Mouse (Mus musculus): ENCODE data around the gene Ccdc47. TPM values are rescaled to one million over a fixed set of nuclear protein-coding genes. Genes with fewer than 3 reads are reported as not detected.

The Ccdc47 gene
- polyA plus RNA-seq, 1 experiment from 2014 or later, result 78.3 TPM

- Histone ChIP-seq H3K4me1 (ENCODE audit: control insufficient read depth, insufficient read depth, low read length) (no peaks in the 10 kb centered on the region), H3K36me3 (ENCODE audit: control insufficient read depth, insufficient read depth, low read length) (peaks cover 5% of the 10 kb centered on the region; the same call in 1 of the 2 replicates), H3K27me3 (ENCODE audit: control insufficient read depth, insufficient read depth, low read length) (no peaks in the 10 kb centered on the region), H3K9me3 (ENCODE audit: control insufficient read depth, low read length) (no peaks in the 10 kb centered on the region), H3K9ac (replicated peaks; ENCODE audit: low read depth, low read length) (no peak overlapping the region), H3K4me2 (ENCODE audit: low read depth, low read length) (no peak overlapping the region), H3K4me3 (ENCODE audit: low read depth, low read length) (no peak overlapping the region), H3K27ac (ENCODE audit: low read depth, low read length) (no peak overlapping the region)
- WGBS, result 68% methylated on average over 3 of the region's 3 CpGs
- ATAC-seq (ENCODE audit: low read depth), result no peak
Measured at GRCm38 (mm10) chr11:106175081-106175480, 41.1 kb downstream of the Ccdc47 start.

DNA sequence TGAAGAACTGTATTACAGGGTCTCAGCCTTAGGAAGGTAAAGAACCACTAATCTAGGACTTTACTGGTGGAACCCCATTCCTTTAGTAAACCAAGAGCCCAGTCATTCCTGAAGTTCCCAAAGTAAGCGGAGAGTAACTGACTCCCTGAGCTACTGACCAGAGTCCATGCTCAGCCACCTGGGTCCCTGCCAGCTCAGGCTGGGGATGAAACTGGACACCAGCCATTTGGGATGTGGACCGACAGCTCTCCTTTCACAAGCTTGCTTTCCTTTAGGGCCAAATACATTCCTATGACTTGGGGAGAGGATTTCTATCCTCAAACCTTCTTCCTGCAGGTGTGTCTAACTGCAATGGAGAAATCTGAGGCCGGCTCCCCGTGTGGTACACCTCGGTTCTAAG is 41.8 kb downstream of the Ccdc47 start:
- Histone ChIP-seq H3K4me1 (ENCODE audit: control insufficient read depth, insufficient read depth, low read length) (no peaks in the 10 kb centered on the region), H3K9me3 (ENCODE audit: control insufficient read depth, low read length) (no peaks in the 10 kb centered on the region), H3K36me3 (ENCODE audit: control insufficient read depth, insufficient read depth, low read length) (peaks cover 8% of the 10 kb centered on the region; the same call in 1 of the 2 replicates), H3K4me2 (ENCODE audit: low read depth, low read length) (no peak overlapping the region), H3K9ac (replicated peaks; ENCODE audit: low read depth, low read length) (no peak overlapping the region), H3K27me3 (ENCODE audit: control insufficient read depth, insufficient read depth, low read length) (no peaks in the 10 kb centered on the region), H3K27ac (ENCODE audit: low read depth, low read length) (no peak overlapping the region), H3K4me3 (ENCODE audit: low read depth, low read length) (no peak overlapping the region)
- WGBS, result 83% methylated on average over 5 of the region's 5 CpGs
- ATAC-seq (ENCODE audit: low read depth), result no peak

- ATAC-seq (ENCODE audit: low read depth), result no peak
- no peaks in the 10 kb centered on the region for H3K4me1 ChIP-seq (ENCODE audit: control insufficient read depth, insufficient read depth, low read length)
- no peak overlapping the region for H3K9ac ChIP-seq (replicated peaks; ENCODE audit: low read depth, low read length)
- H3K4me3 ChIP-seq (ENCODE audit: low read depth, low read length), result no peak overlapping the region
- no peaks in the 10 kb centered on the region for H3K27me3 ChIP-seq (ENCODE audit: control insufficient read depth, insufficient read depth, low read length)
- H3K36me3 ChIP-seq (ENCODE audit: control insufficient read depth, insufficient read depth, low read length), result peaks cover 12% of the 10 kb centered on the region; the same call in 1 of the 2 replicates
- no peak overlapping the region for H3K27ac ChIP-seq (ENCODE audit: low read depth, low read length)
- H3K9me3 ChIP-seq (ENCODE audit: control insufficient read depth, low read length), result no peaks in the 10 kb centered on the region
- 100% methylated on average over 2 of the region's 2 CpGs for WGBS
- H3K4me2 ChIP-seq (ENCODE audit: low read depth, low read length), result no peak overlapping the region
Measured at GRCm38 (mm10) chr11:106173228-106173627, 42.9 kb downstream of the Ccdc47 start.

DNA sequence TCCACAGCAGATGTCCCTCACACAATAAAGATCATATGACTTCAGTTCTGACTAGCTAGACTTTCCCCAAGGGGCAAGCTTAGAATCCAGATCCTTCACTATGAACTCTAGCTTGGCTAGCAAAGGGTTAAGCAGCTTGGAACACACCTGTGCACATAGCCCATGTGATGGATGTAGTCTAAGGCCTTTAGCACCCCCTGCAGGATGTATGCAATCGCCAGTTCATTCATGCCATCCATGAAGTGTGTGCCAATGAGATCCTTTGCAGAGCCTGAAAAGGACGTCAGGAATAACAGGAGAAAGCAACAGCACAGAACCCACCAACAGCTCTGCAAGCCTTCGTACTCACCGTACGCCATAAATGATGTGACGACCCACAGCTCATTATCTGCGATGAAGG is 45.3 kb downstream of the Ccdc47 start:
- Histone ChIP-seq H3K9ac (replicated peaks; ENCODE audit: low read depth, low read length) (no peak overlapping the region), H3K27ac (ENCODE audit: low read depth, low read length) (no peak overlapping the region), H3K9me3 (ENCODE audit: control insufficient read depth, low read length) (no peaks in the 10 kb centered on the region), H3K4me3 (ENCODE audit: low read depth, low read length) (no peak overlapping the region), H3K36me3 (ENCODE audit: control insufficient read depth, insufficient read depth, low read length) (peaks cover 30% of the 10 kb centered on the region; the same call in 1 of the 2 replicates), H3K4me2 (ENCODE audit: low read depth, low read length) (no peak overlapping the region), H3K4me1 (ENCODE audit: control insufficient read depth, insufficient read depth, low read length) (no peaks in the 10 kb centered on the region), H3K27me3 (ENCODE audit: control insufficient read depth, insufficient read depth, low read length) (no peaks in the 10 kb centered on the region)
- no peak for ATAC-seq (ENCODE audit: low read depth)
- 79% methylated on average over 7 of the region's 7 CpGs for WGBS

- no peak for ATAC-seq (ENCODE audit: low read depth)
- H3K36me3 ChIP-seq (ENCODE audit: control insufficient read depth, insufficient read depth, low read length), result peaks cover 48% of the 10 kb centered on the region
Measured at GRCm38 (mm10) chr11:106167435-106167834, 48.7 kb downstream of the Ccdc47 start.

GRCm38 (mm10) chr11:106164601-106165180 is 51.5 kb downstream of the Ccdc47 start:
- 94% methylated on average over 16 of the region's 16 CpGs for WGBS
- H3K9me3 ChIP-seq (ENCODE audit: control insufficient read depth, low read length), result no peaks in the 10 kb centered on the region
- no peak overlapping the region for H3K4me3 ChIP-seq (ENCODE audit: low read depth, low read length)
- peaks cover 41% of the 10 kb centered on the region for H3K36me3 ChIP-seq (ENCODE audit: control insufficient read depth, insufficient read depth, low read length)
- no peak overlapping the region for H3K4me2 ChIP-seq (ENCODE audit: low read depth, low read length)
- H3K9ac ChIP-seq (replicated peaks; ENCODE audit: low read depth, low read length), result no peak overlapping the region
- ATAC-seq (ENCODE audit: low read depth), result no peak
- H3K27ac ChIP-seq (ENCODE audit: low read depth, low read length), result no peak overlapping the region
- peaks cover 11% of the 10 kb centered on the region for H3K4me1 ChIP-seq (ENCODE audit: control insufficient read depth, insufficient read depth, low read length)
- no peaks in the 10 kb centered on the region for H3K27me3 ChIP-seq (ENCODE audit: control insufficient read depth, insufficient read depth, low read length)

More at GRCm38 (mm10) chr11:106167435-106167834, 48.7 kb downstream of the Ccdc47 start:
- 90% methylated on average over 5 of the region's 5 CpGs for WGBS
- Histone ChIP-seq H3K27me3 (ENCODE audit: control insufficient read depth, insufficient read depth, low read length) (no peaks in the 10 kb centered on the region), H3K4me1 (ENCODE audit: control insufficient read depth, insufficient read depth, low read length) (no peaks in the 10 kb centered on the region), H3K27ac (ENCODE audit: low read depth, low read length) (no peak overlapping the region), H3K4me2 (ENCODE audit: low read depth, low read length) (no peak overlapping the region), H3K4me3 (ENCODE audit: low read depth, low read length) (no peak overlapping the region), H3K9me3 (ENCODE audit: control insufficient read depth, low read length) (no peaks in the 10 kb centered on the region), H3K9ac (replicated peaks; ENCODE audit: low read depth, low read length) (no peak overlapping the region)

- peaks cover 38% of the 10 kb centered on the region for H3K36me3 ChIP-seq (ENCODE audit: control insufficient read depth, insufficient read depth, low read length)
- H3K4me1 ChIP-seq (ENCODE audit: control insufficient read depth, insufficient read depth, low read length), result peaks cover 18% of the 10 kb centered on the region
- H3K9me3 ChIP-seq (ENCODE audit: control insufficient read depth, low read length), result no peaks in the 10 kb centered on the region
- no peak overlapping the region for H3K4me3 ChIP-seq (ENCODE audit: low read depth, low read length)
- no peaks in the 10 kb centered on the region for H3K27me3 ChIP-seq (ENCODE audit: control insufficient read depth, insufficient read depth, low read length)
- no peak overlapping the region for H3K9ac ChIP-seq (replicated peaks; ENCODE audit: low read depth, low read length)
- H3K4me2 ChIP-seq (ENCODE audit: low read depth, low read length), result no peak overlapping the region
- no peak overlapping the region for H3K27ac ChIP-seq (ENCODE audit: low read depth, low read length)
- 90% methylated on average over 4 of the region's 4 CpGs for WGBS
- no peak for ATAC-seq (ENCODE audit: low read depth)
Measured at GRCm38 (mm10) chr11:106163546-106163945, 52.6 kb downstream of the Ccdc47 start.

- H3K4me2 ChIP-seq (ENCODE audit: low read depth, low read length), result no peak overlapping the region
- no peak overlapping the region for H3K4me3 ChIP-seq (ENCODE audit: low read depth, low read length)
- H3K27ac ChIP-seq (ENCODE audit: low read depth, low read length), result no peak overlapping the region
- WGBS, result 96% methylated on average over 2 of the region's 2 CpGs
- no peaks in the 10 kb centered on the region for H3K9me3 ChIP-seq (ENCODE audit: control insufficient read depth, low read length)
- H3K4me1 ChIP-seq (ENCODE audit: control insufficient read depth, insufficient read depth, low read length), result peaks cover 24% of the 10 kb centered on the region
- no peak overlapping the region for H3K9ac ChIP-seq (replicated peaks; ENCODE audit: low read depth, low read length)
- peaks cover 28% of the 10 kb centered on the region for H3K36me3 ChIP-seq (ENCODE audit: control insufficient read depth, insufficient read depth, low read length)
- H3K27me3 ChIP-seq (ENCODE audit: control insufficient read depth, insufficient read depth, low read length), result no peaks in the 10 kb centered on the region
- no peak for ATAC-seq (ENCODE audit: low read depth)
Measured at GRCm38 (mm10) chr11:106162237-106162636, 53.9 kb downstream of the Ccdc47 start.

DNA sequence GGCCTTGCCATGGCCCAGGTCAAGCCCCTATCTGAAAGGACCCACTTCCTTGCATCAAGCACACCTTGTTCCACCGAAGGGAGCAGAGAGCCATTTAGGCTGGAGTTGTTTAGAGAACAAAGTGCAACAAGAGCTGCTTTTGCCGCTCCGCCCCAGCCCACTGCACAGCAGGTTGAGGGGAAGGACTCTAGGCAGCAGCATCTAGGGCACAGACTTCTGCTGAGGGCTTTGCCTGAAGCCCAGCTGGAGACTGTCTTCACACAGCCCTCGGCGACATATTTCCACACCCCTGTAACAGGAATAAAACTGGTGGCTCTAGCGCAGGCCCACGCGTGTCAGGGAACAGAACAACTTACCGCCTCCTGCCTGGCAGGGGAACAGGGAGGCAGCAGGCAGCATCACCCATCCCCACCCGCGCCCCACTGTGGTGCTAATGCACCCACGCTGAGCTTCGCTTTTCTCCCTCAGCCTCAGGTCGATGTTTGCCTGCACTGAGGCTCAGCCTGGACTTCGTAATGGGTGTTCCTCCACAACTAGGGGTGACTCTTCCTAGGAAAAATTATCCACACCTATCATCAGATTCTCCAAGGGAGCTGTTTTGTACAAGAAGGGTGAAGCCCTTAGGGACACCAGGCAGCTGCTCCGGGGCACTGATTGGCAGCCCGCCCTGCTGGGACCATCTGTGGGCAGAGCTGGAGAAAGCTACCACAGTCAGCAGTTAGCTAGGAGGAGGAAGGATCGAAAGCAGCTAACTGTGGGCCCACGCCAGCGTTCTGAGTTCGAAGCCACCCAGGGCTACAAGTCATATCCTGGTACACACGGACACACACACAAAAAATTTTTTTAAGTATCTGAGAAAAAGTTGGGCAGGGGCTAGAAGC is 55.1 kb downstream of the Ccdc47 start, which contains the start of the genes Gm10840 and Limd2:
Gene Gm10840 (plus strand): TSS at position 10 of the 881 bp plus-strand sequence.
Gene Limd2 (minus strand): TSS at position 20 of the 881 bp plus-strand sequence.
- peaks cover 22% of the 10 kb centered on the region for H3K36me3 ChIP-seq (ENCODE audit: control insufficient read depth, insufficient read depth, low read length)
- no peaks in the 10 kb centered on the region for H3K27me3 ChIP-seq (ENCODE audit: control insufficient read depth, insufficient read depth, low read length)
- peak within 1 kb of the TSS; percentile 94 for H3K4me2 ChIP-seq (ENCODE audit: low read depth, low read length)
- H3K4me1 ChIP-seq (ENCODE audit: control insufficient read depth, insufficient read depth, low read length), result peaks cover 24% of the 10 kb centered on the region
- peak within 1 kb of the TSS; percentile 97 for H3K27ac ChIP-seq (ENCODE audit: low read depth, low read length)
- H3K9me3 ChIP-seq (ENCODE audit: control insufficient read depth, low read length), result no peaks in the 10 kb centered on the region
- peak; percentile 32; the same call in 1 of the 2 replicates for ATAC-seq (ENCODE audit: low read depth)
- peak within 1 kb of the TSS; percentile 97 for H3K9ac ChIP-seq (replicated peaks; ENCODE audit: low read depth, low read length)
- peak within 1 kb of the TSS; percentile 79 for H3K4me3 ChIP-seq (ENCODE audit: low read depth, low read length)
- WGBS, result 23% methylated on average over 22 of the region's 22 CpGs
